Mouse (Mus musculus) megakaryocyte-erythroid progenitor cell, adult 5-6 weeks (primary cell): Measurements from ENCODE around the gene 1700037H04Rik. TPM values are rescaled to one million over a fixed set of nuclear protein-coding genes. Genes with fewer than 3 reads are reported as not detected.
A peak's percentile ranks its signal among the peaks of the same experiment; 100 is the strongest.

Experiments used
- ATAC-seq: replicated peaks from 2 replicates; pipeline ENCODE4 v1.8.0; 2016; ENCODE audit warnings: mild to moderate bottlenecking, inconsistent platforms; ENCODE audit not compliant: severe bottlenecking, poor library complexity, low FRiP score, low TSS enrichment
- total RNA-seq, 2 experiments: library from RNA; stranded (forward) in 1 of 2; stranded (reverse) in 1 of 2; fragments of 200-1000, 215-1000 nt in 1 of 2; fragments of >200 nt in 1 of 2; fragmentation: Nextera tagmentation in 1 of 2; gene quantifications; 2 replicates each; pipeline ENCODE4 v1.2.3; 2014 to 2017

The 1700037H04Rik gene
- 92.8 and 94.2 TPM in 2 replicates for total RNA-seq (2014; fragmentation: Nextera tagmentation)
- 29.0 and 55.6 TPM in 2 replicates for total RNA-seq (2017)

DNA sequence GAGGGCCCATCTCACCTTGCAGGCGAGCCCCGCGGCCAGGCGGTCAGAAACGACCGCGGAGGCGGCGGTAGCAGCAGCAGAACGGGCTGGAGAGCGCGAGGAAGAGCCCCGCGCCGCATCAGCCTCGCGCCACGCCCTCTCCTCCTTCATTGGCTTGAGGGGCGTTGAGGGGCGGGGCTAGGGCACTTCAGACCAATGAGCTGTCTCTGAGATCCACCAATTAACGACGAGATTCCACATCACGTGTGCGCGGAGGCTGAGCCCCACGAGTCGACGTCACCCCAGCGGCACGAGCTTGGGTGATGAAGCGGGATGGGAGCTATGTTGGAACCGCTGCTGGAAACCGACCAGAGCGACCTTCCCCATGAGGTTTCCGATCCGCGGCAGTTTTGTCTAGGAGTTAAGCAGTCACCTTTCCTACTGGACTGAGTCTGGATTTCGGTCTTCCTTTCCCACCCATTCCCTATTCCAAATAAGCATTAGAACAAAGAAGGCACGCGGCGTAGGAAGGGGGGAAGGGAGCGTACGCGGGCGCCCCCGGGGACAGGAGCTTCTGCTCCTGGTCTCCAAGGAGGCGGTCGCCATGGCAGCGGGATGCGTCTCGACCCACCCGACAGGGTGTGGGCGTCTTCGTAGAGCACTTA is at the start of gene 1700037H04Rik:
Gene 1700037H04Rik (minus strand): TSS at position 144 of the 644 bp plus-strand sequence.
- ATAC-seq, result peak; percentile 96

DNA sequence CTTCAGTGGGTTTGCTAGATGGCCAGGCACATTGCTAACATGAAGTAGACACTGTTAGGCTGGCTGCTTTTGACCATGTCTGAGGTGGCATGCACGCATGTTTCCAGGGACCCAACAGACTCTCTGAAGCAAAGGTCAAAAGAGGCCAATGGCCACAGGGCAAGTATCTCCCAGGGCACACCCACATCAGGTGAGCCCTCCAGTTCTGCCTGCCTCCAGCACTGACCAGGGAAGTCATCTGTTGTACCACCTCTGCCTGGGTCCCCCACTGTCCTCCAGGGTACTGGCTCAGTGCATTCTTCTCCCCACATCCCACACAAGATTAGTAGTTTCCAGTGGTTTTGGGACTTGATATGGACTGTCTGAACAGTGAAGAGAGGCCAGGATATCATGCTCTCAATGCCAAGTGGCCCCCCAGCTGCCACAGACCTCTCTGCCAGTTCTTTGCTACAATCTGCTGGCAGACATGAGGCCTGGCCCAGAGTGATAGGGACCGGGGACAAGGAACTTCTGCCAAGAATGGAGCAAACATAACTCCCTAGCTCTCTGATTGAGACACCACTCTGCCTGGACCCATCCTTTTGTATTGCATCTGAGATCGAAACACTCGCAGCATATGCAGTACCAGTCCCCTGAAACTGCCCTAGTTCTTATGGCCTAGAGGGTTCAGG is 49.4 kb upstream of the 1700037H04Rik start:
- peak; percentile 46 for ATAC-seq

- no peak for ATAC-seq
Observed at GRCm38 (mm10) chr2:131208356-131208755, 48.5 kb upstream of the 1700037H04Rik start.

- ATAC-seq, result no peak
Observed at GRCm38 (mm10) chr2:131206778-131207177, 46.9 kb upstream of the 1700037H04Rik start, which contains the start of gene Ap5s1. Gene Ap5s1, plus strand, starts transcription at chr2:131207078.

GRCm38 (mm10) chr2:131205521-131206182 is 45.8 kb upstream of the 1700037H04Rik start:
- ATAC-seq, result peak; percentile 66

DNA sequence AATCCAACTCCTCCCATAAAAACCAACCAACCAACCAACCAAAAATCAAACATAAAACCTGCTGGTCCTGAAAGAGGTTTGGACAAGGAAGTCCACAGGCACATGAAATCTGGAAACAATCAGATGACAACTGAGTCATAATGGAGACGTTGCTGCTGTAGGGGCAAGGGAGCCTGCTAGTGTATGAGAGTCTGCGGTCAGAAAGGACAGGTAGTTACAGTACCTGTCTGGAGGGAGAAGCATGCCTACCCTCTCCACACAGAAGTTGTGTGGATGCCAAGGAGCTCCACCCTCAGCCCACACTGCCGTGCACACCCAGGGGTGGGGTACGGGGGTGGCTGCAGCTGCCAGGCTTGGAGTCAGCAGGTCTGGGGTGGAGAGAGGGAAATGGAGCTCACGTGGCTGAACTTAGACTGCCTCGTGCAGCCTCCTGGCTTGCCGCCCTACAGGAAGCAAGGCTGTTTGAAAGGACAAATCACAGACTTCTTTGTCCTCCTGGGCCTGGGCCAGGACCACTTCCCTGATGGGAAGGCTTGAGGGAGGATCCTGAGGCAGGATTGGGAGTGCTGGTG is 44.6 kb upstream of the 1700037H04Rik start:
- no peak for ATAC-seq

DNA sequence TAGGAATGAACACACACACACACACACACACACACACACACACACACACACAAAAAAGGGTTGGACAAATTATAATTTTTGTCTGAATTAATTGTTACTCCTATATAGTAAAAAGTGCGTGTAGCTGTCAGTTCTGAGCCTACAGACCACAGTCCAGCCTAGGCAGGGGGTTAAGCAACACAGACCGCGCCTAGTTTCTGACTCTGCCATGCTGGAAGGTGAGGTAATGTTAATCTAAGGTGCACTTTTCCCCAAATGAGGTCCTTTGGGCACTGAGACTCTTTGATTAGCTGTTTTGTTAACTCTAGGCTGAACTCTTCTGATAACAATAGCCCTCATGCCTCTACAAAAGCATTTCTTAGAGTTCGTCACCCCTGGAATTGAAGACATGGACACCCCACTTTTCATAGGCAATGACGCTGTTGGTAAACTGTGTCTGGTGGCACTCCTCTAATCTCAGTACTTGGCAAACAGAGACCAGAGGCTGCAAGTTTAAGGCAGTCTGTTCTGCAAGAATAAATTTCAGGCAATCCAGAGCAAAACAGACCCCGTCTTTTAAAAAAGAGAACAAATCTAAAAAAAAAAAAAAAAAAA is 44.0 kb upstream of the 1700037H04Rik start:
- no peak for ATAC-seq

- no peak for ATAC-seq
Observed at GRCm38 (mm10) chr2:131201262-131201661, 41.4 kb upstream of the 1700037H04Rik start.

DNA sequence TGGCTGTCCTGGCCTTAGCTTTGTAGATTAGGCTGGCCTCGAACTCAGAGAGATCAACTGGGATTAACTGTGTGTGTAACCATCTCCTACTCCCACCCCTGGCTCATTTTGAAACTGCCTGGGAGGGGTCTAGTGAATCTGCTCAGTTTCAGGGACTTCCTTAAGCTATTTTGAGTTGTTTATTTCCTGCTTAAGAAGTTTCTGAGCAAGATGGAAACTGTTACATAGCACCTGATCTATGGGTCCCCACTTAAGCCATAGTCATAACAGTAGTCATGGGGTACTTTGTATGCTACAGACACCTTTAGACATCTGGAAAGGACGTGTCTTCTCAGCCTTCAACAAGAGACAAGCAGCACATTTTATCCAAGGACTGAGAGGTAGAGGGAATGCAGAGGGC is 40.8 kb upstream of the 1700037H04Rik start:
- ATAC-seq, result no peak

DNA sequence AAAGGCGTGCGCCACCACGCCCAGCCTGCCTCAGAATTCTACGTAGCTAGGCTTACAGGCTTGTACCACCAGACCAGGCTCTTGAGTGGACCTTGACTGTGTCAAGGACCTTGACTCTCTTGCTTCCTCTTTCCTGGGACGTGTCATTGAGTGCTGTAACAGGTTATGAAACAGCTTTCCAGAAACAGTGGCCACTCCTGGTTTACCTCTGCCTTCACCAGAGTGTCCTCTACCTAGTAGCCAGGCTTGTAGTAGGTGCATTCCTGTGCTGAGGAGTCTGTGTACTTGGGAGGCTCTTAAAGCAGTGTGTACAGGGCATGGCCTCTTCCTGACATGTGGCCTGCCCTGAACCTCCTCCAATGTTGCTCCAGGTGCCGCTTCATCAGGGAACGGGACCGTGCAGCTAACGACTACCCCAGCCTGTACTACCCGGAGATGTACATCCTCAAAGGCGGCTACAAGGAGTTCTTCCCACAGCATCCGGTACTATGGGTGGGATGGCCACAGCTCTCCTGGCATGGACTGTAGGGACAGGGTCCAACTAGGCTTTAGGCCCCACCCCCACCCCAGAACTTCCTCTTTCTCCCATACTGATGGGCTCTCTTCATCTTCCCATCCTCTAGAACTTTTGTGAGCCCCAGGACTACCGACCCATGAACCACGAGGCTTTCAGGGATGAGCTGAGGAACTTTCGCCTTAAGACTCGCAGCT is 36.9 kb upstream of the 1700037H04Rik start:
- no peak for ATAC-seq

- ATAC-seq, result no peak
Observed at GRCm38 (mm10) chr2:131191005-131191390, 31.1 kb upstream of the 1700037H04Rik start.

- no peak for ATAC-seq
Observed at GRCm38 (mm10) chr2:131190344-131191004, 30.6 kb upstream of the 1700037H04Rik start.

DNA sequence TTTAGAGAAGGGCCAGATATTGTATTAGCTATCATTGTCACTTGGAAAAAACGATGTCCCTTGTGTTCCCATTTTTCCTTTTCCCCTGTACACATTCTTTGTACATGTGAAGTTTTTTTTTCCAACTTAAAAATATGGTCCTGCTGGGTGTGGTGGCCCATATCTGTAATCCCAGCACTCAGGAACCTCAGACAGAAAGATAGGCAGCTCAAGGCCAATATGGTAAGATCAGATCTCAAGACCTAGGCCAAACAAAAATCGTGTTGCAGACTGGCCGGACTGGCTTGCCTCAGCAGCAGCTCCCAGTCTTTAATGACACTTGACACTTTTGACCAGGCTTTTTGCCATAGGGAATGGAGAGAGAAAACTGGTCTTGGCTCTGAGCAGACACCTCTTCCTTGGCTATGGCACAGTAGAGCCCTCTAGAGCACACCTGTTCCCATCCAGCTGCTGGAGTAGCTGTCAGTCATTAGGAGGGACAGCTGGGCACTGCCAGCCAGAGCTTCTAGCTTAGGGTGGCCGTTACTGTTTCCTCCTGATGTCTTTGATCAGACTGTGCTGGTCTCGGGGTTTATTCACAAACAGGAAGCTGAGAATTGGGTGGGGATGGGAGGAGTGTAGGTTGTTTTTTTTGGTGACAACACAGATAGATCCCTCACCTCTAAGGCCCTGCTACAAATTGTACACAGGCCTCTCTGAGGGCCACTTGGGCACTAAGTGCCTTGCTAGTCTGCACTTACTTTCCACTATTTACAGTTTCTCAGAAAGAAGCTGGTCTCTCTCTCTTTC is 29.8 kb upstream of the 1700037H04Rik start:
- ATAC-seq, result peak; percentile 36; the same call in 1 of the 2 replicates

DNA sequence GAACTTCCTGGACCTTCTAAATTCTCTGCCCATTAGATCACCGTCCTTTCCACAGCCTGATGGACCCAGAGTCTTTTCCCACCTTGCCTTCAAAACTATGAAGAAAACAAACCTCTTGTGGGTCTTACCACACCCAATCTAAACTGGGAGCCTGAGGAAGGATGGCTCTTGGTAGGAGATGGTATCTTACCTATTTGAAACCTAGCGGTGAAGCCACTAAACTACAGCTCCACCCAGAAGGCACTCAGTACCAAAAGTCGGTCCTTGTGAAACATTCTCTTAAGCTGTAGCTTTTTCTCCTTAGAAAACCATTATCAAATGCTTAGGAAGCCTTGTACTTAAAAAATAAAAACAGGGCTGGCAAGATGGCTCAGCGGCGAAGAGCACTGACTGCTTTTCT is 28.4 kb upstream of the 1700037H04Rik start:
- peak; percentile 46; the same call in 1 of the 2 replicates for ATAC-seq

- no peak for ATAC-seq
Observed at GRCm38 (mm10) chr2:131187602-131187922, 27.7 kb upstream of the 1700037H04Rik start.

DNA sequence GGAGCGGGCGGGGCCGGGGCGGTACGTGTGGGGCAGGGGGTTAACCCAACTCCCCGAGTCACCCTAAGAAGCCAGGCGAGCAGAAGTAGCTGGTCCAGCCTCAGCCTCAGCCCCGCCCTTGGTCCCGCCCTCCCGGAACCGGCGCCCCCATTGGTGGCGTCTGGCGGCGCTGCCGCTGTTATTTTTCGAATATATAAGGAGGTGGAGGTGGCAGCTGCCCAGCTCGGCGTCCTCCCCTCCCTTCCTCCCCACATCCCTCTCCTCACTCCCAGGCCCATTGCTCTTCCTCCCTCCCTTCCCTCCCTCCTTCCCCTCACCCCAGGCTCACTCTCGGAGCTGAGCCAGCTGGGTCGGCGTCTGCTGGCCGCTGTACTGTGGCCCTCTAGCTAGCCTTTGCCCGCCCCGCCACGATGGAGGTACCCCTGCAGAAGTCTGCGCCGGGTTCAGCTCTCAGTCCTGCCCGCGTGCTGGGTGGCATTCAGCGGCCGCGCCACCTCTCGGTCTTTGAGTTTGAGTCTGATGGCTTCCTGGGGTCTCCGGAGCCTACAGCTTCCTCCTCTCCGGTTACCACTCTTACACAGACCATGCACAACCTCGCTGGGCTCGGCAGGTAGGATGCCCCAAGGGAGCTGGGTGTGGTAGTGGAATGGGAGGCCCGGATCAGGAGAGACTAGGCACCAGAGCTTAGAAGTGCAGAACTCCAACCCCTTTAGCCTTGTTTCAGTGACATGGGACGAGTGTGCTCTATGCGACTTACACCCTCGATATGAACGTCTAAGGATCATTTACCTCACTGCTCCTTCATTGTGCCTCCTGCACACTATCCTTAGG is 27.1 kb upstream of the 1700037H04Rik start, which contains the start of the genes Cdc25b and Spef1:
Gene Cdc25b (plus strand): TSS at position 179 of the 831 bp plus-strand sequence.
Gene Spef1 (minus strand): TSS at position 512 of the 831 bp plus-strand sequence.
- peak; percentile 84 for ATAC-seq

- ATAC-seq, result no peak; the same call in 1 of the 2 replicates
Observed at GRCm38 (mm10) chr2:131186343-131186742, 26.5 kb upstream of the 1700037H04Rik start.
